Mouse (Mus musculus): ENCODE results near the gene Esrrg. TPM values are rescaled to one million over a fixed set of nuclear protein-coding genes. Genes with fewer than 3 reads are reported as not detected.

The Esrrg gene
- polyA plus RNA-seq, 1 experiment: not detected

DNA sequence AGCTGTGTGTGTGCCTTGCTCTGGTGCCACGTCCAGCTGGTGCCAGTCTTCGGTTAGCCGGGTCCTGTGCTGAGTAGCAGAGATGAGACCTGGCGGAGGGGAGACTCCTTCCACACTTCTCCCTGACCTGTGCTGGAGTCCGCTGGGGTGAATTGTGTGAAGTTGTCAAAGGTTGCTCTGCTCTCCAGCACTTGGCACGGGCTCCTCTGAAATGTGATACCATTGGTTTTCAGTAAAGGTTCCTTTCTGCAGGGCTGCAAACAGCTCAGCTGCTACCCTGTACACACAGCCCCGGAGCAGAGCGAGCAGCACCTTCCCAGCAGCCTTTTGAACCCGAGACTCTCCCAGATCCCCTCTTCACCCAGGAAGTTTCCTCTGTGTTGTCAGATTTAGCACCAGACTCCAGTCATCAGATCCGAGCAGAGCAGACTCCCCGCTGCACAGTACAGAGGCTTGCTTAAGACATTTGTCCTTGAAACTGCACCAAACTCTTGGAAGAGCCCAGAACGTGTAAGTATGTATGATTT lies 53.6 kb downstream of the Esrrg start:
- Histone ChIP-seq H3ac (ENCODE audit: control insufficient read depth, insufficient read length, low read depth) (no peak overlapping the region), H3K36me3 (ENCODE audit: control insufficient read depth, insufficient read depth) (no peaks in the 10 kb centered on the region), H3K79me2 (ENCODE audit: control insufficient read depth, insufficient read depth) (no peaks in the 10 kb centered on the region), H3K4me3 (ENCODE audit: insufficient read depth, poor library complexity, severe bottlenecking) (no peak overlapping the region), H3K79me3 (ENCODE audit: low read depth) (no peaks in the 10 kb centered on the region), H3K27me3 (ENCODE audit: control insufficient read depth, insufficient read depth, insufficient read length) (no peaks in the 10 kb centered on the region)
- TF ChIP-seq CEBPB (IDR thresholded peaks at IDR 0.05; ENCODE audit: low read depth) (no peak), USF1 (IDR thresholded peaks at IDR 0.05; ENCODE audit: low read depth) (no peak), FOSL1 (IDR thresholded peaks at IDR 0.05; ENCODE audit: insufficient read depth, low read length, poor library complexity, severe bottlenecking) (no peak), MYOG (IDR thresholded peaks at IDR 0.05; ENCODE audit: control insufficient read depth, extremely low read depth, insufficient read length) (no peak), MAX (IDR thresholded peaks at IDR 0.05) (no peak), CTCF (IDR thresholded peaks at IDR 0.05; ENCODE audit: control insufficient read depth, insufficient read depth, insufficient read length) (no peak), MYOD1 (IDR thresholded peaks at IDR 0.05; ENCODE audit: control insufficient read depth, insufficient read length, low read depth) (no peak)

DNA sequence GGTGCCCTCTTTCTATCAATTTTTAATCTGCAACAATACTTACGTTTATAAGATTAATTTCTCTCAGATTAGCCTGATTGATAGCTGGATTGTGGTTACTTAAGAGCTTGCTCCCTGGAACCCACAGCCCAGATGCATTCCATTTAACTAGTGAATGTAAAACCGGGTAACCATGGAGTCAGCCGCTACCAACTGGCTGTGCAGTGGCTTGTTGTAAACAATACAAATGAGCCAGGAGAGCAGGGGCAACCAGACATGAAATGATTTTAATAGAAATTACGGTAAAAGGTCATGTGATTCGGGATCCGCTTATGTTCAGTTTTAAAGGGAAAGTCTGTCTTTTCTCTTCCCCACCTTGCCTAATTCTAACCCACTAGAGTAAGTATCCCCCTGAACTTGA lies 54.8 kb downstream of the Esrrg start:
- H3K79me2 ChIP-seq (ENCODE audit: control insufficient read depth, insufficient read depth): no peaks in the 10 kb centered on the region
- no peak overlapping the region for H3ac ChIP-seq (ENCODE audit: control insufficient read depth, insufficient read length, low read depth)
- no peaks in the 10 kb centered on the region for H3K36me3 ChIP-seq (ENCODE audit: control insufficient read depth, insufficient read depth)
- no peak overlapping the region for H3K4me3 ChIP-seq (ENCODE audit: insufficient read depth, poor library complexity, severe bottlenecking)
- TF ChIP-seq CEBPB (IDR thresholded peaks at IDR 0.05; ENCODE audit: low read depth): no peak
- TF ChIP-seq USF1 (IDR thresholded peaks at IDR 0.05; ENCODE audit: low read depth): no peak
- no peak for TF ChIP-seq MYOD1 (IDR thresholded peaks at IDR 0.05; ENCODE audit: control insufficient read depth, insufficient read length, low read depth)
- no peak for TF ChIP-seq MYOG (IDR thresholded peaks at IDR 0.05; ENCODE audit: control insufficient read depth, extremely low read depth, insufficient read length)
- no peak for TF ChIP-seq FOSL1 (IDR thresholded peaks at IDR 0.05; ENCODE audit: insufficient read depth, low read length, poor library complexity, severe bottlenecking)
- TF ChIP-seq CTCF (IDR thresholded peaks at IDR 0.05; ENCODE audit: control insufficient read depth, insufficient read depth, insufficient read length): no peak
- TF ChIP-seq MAX (IDR thresholded peaks at IDR 0.05): no peak
- H3K79me3 ChIP-seq (ENCODE audit: low read depth): no peaks in the 10 kb centered on the region
- H3K27me3 ChIP-seq (ENCODE audit: control insufficient read depth, insufficient read depth, insufficient read length): no peaks in the 10 kb centered on the region

DNA sequence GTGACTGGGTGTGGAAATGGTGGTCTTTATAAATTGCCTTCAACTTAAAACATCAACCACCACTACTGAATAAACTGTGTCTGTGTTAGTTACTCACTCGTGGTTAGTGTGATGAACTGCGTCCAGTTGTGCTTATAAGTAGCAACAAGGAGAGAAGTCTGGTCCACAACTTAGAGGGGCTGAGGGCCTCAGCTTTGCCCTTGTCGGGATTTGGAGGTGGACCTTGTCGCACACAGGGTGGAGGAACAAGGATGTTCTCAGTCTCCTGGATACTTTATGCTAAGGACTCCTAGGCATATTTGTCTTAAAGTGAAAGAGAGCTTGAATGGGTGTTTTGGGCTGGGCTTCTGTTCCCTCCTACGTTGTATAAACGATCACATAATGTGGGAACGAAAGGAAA lies 55.7 kb downstream of the Esrrg start:
- Histone ChIP-seq H3K27me3 (ENCODE audit: control insufficient read depth, insufficient read depth, insufficient read length) (no peaks in the 10 kb centered on the region), H3K79me3 (ENCODE audit: low read depth) (no peaks in the 10 kb centered on the region), H3ac (ENCODE audit: control insufficient read depth, insufficient read length, low read depth) (no peak overlapping the region), H3K4me3 (ENCODE audit: insufficient read depth, poor library complexity, severe bottlenecking) (no peak overlapping the region), H3K79me2 (ENCODE audit: control insufficient read depth, insufficient read depth) (no peaks in the 10 kb centered on the region), H3K36me3 (ENCODE audit: control insufficient read depth, insufficient read depth) (no peaks in the 10 kb centered on the region)
- TF ChIP-seq USF1 (IDR thresholded peaks at IDR 0.05; ENCODE audit: low read depth): no peak
- TF ChIP-seq MYOD1 (IDR thresholded peaks at IDR 0.05; ENCODE audit: control insufficient read depth, insufficient read length, low read depth): no peak
- no peak for TF ChIP-seq MAX (IDR thresholded peaks at IDR 0.05)
- TF ChIP-seq CEBPB (IDR thresholded peaks at IDR 0.05; ENCODE audit: low read depth): no peak
- no peak for TF ChIP-seq CTCF (IDR thresholded peaks at IDR 0.05; ENCODE audit: control insufficient read depth, insufficient read depth, insufficient read length)
- TF ChIP-seq MYOG (IDR thresholded peaks at IDR 0.05; ENCODE audit: control insufficient read depth, extremely low read depth, insufficient read length): no peak
- TF ChIP-seq FOSL1 (IDR thresholded peaks at IDR 0.05; ENCODE audit: insufficient read depth, low read length, poor library complexity, severe bottlenecking): no peak

DNA sequence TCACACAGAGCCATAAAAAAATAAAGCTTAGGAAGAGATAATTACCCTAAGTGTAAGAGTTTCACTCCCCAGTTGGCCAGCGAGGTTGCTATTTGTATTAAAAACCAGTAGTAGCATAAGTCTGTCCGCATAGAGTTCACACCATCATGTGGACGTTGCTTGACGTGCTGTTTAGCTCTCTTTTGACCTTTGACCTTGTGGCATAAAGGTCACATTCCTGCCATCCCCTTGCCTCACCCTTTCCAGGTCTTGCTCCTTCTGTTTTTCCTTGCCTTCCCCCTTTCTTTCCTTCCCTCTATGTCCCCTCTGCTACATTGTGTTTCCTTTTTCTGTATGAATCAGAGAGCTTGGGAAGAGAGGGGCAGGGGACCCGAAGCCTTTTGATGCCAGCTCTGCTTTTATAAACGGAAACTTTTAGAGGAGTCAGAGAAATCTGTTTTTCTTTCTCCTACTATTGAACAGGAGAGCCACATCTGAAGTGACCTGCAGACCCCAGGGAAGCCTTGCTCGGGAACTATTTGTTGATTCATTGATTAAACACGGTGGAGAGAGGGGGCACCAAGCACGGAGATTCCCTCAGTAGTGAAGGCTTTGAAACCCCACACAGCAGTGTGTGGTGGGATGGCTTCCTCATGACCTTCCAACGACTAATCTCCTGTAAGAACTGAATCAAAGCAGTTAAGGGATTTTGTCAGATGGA lies 57.5 kb downstream of the Esrrg start:
- H3K4me3 ChIP-seq (ENCODE audit: insufficient read depth, poor library complexity, severe bottlenecking): no peak overlapping the region
- no peaks in the 10 kb centered on the region for H3K79me2 ChIP-seq (ENCODE audit: control insufficient read depth, insufficient read depth)
- H3K36me3 ChIP-seq (ENCODE audit: control insufficient read depth, insufficient read depth): no peaks in the 10 kb centered on the region
- TF ChIP-seq MAX (IDR thresholded peaks at IDR 0.05) (no peak), MYOG (IDR thresholded peaks at IDR 0.05; ENCODE audit: control insufficient read depth, extremely low read depth, insufficient read length) (no peak), USF1 (IDR thresholded peaks at IDR 0.05; ENCODE audit: low read depth) (no peak)
- no peaks in the 10 kb centered on the region for H3K79me3 ChIP-seq (ENCODE audit: low read depth)
- H3ac ChIP-seq (ENCODE audit: control insufficient read depth, insufficient read length, low read depth): no peak overlapping the region
- H3K27me3 ChIP-seq (ENCODE audit: control insufficient read depth, insufficient read depth, insufficient read length): no peaks in the 10 kb centered on the region

DNA sequence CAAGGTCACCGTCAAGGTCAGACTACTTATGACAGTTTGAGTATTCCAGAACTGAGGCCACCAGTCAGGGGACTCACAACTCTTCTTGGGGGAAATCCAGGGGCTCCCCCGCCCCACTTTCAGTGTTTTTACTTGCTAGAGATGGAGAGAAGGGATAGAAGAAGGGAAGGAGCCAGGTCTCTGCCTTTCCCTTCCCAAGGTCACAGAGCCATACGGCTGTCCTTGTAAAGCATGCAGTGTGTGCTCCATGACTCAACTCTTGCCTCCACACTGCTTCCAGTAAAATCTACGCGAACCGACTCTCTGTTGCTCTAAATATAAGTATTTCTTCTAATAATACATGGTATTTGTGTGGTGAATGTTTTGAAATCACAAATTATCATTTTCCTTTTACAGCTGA lies 61.2 kb downstream of the Esrrg start:
- Histone ChIP-seq H3ac (ENCODE audit: control insufficient read depth, insufficient read length, low read depth) (no peak overlapping the region), H3K79me2 (ENCODE audit: control insufficient read depth, insufficient read depth) (no peaks in the 10 kb centered on the region), H3K4me3 (ENCODE audit: insufficient read depth, poor library complexity, severe bottlenecking) (no peak overlapping the region), H3K27me3 (ENCODE audit: control insufficient read depth, insufficient read depth, insufficient read length) (no peaks in the 10 kb centered on the region), H3K79me3 (ENCODE audit: low read depth) (no peaks in the 10 kb centered on the region), H3K36me3 (ENCODE audit: control insufficient read depth, insufficient read depth) (no peaks in the 10 kb centered on the region)
- TF ChIP-seq MYOG (IDR thresholded peaks at IDR 0.05; ENCODE audit: control insufficient read depth, extremely low read depth, insufficient read length) (no peak), FOSL1 (IDR thresholded peaks at IDR 0.05; ENCODE audit: insufficient read depth, low read length, poor library complexity, severe bottlenecking) (no peak), MYOD1 (IDR thresholded peaks at IDR 0.05; ENCODE audit: control insufficient read depth, insufficient read length, low read depth) (no peak), CTCF (IDR thresholded peaks at IDR 0.05; ENCODE audit: control insufficient read depth, insufficient read depth, insufficient read length) (no peak), CEBPB (IDR thresholded peaks at IDR 0.05; ENCODE audit: low read depth) (no peak), USF1 (IDR thresholded peaks at IDR 0.05; ENCODE audit: low read depth) (no peak), MAX (IDR thresholded peaks at IDR 0.05) (no peak)

GRCm38 (mm10) chr1:187672446-187672845 lies 63.9 kb downstream of the Esrrg start:
- Histone ChIP-seq H3K36me3 (ENCODE audit: control insufficient read depth, insufficient read depth) (no peaks in the 10 kb centered on the region), H3K79me2 (ENCODE audit: control insufficient read depth, insufficient read depth) (no peaks in the 10 kb centered on the region), H3K79me3 (ENCODE audit: low read depth) (no peaks in the 10 kb centered on the region), H3K27me3 (ENCODE audit: control insufficient read depth, insufficient read depth, insufficient read length) (no peaks in the 10 kb centered on the region), H3ac (ENCODE audit: control insufficient read depth, insufficient read length, low read depth) (no peak overlapping the region), H3K4me3 (ENCODE audit: insufficient read depth, poor library complexity, severe bottlenecking) (no peak overlapping the region)
- TF ChIP-seq CTCF (IDR thresholded peaks at IDR 0.05; ENCODE audit: control insufficient read depth, insufficient read depth, insufficient read length) (no peak), MAX (IDR thresholded peaks at IDR 0.05) (no peak), USF1 (IDR thresholded peaks at IDR 0.05; ENCODE audit: low read depth) (no peak), CEBPB (IDR thresholded peaks at IDR 0.05; ENCODE audit: low read depth) (no peak), FOSL1 (IDR thresholded peaks at IDR 0.05; ENCODE audit: insufficient read depth, low read length, poor library complexity, severe bottlenecking) (no peak), MYOG (IDR thresholded peaks at IDR 0.05; ENCODE audit: control insufficient read depth, extremely low read depth, insufficient read length) (no peak), MYOD1 (IDR thresholded peaks at IDR 0.05; ENCODE audit: control insufficient read depth, insufficient read length, low read depth) (no peak)

Measured in C2C12 (cell line).